Mouse (Mus musculus): ENCODE data around the gene Ngrn.

Ngrn gene

GRCm38 (mm10) chr7:80301522-80301921, 40.5 kb downstream of the Ngrn start:
- no peak for DNase-seq (ENCODE audit: low read depth, low spot score)

GRCm38 (mm10) chr7:80307766-80308165, 46.8 kb downstream of the Ngrn start:
- no peak for DNase-seq (ENCODE audit: low read depth, low spot score)

- DNase-seq (ENCODE audit: low read depth, low spot score), result no peak
Observed at GRCm38 (mm10) chr7:80310771-80311170, 49.8 kb downstream of the Ngrn start.

All from retina, adult 2 months (tissue).